Mouse (Mus musculus) embryonic stem cell, embryonic (primary cell): ENCODE results near the gene Midn.

Source experiments
- CTCF ChIA-PET, 4 experiments: fragments of 300-600 bp in 2 of 4; fragments of 350-600 bp in 2 of 4; sonication (Branson Sonifier 250); formaldehyde crosslinking; loops; one replicate each; lab custom pipeline; 2022; ENCODE audit warnings: inconsistent platforms in 2 of 4; lab: Charles Lee
- POLR2A ChIA-PET, 4 experiments: fragments of 300-600 bp in 2 of 4; fragments of 350-600 bp in 2 of 4; sonication (Branson Sonifier 250); formaldehyde crosslinking; loops; one replicate each; lab custom pipeline; 2022; ENCODE audit warnings: antibody characterized with exemption in 4 of 4, inconsistent platforms in 1 of 4; lab: Charles Lee

Midn gene

GRCm38 (mm10) chr10:80188453-80189024 is 40.5 kb downstream of the Midn start:
- ChIA-PET POLR2A (interaction anchor here in 2 of 4 experiments (0.5 to 1.4 kb wide), 4 partner anchors 9 to 22 kb away, joined by 3 to 6 read pairs (median 6); partner anchors contain the start of gene Efna2 (in 1 of the 2)), CTCF (interaction anchor here in 1 of 4 experiments (1.0 kb wide), 1 partner anchor 13 kb away, joined by 3 read pairs; no protein-coding TSS in a partner anchor)

DNA sequence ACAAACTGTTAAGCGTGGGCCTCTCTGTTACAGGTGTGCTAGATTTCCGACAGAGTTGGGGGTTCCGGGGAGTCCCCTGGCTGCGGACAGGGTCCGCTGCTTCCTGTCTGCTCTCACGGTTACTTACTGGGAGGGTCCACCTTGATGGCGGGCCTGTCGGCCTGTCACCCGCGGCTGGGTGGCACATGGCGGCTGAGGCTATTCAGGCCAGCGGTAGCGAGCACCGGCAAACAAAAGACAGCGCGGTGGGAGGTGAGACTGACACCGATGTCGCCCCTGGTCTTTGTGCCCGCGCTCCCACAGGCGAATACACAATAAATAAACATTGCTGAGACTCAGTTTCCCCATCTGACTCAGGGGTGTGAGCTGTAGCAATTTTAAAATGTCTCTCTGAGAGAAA is 41.9 kb downstream of the Midn start:
- CTCF ChIA-PET, result interaction anchor here in 3 of 4 experiments (0.6 to 1.4 kb wide), 6 partner anchors 8 to 178 kb away, joined by 3 to 10 read pairs (median 4); partner anchors contain the start of gene Mum1 (in 1 of the 3)
- POLR2A ChIA-PET, result interaction anchor here in 3 of 4 experiments (0.6 to 2.7 kb wide), 10 partner anchors 11 to 230 kb away, joined by 3 to 12 read pairs (median 3); partner anchors contain the start of genes Efna2 (in 2 of the 3), Mbd3 (in 1 of the 3) and Wdr18 (in 1 of the 3)

DNA sequence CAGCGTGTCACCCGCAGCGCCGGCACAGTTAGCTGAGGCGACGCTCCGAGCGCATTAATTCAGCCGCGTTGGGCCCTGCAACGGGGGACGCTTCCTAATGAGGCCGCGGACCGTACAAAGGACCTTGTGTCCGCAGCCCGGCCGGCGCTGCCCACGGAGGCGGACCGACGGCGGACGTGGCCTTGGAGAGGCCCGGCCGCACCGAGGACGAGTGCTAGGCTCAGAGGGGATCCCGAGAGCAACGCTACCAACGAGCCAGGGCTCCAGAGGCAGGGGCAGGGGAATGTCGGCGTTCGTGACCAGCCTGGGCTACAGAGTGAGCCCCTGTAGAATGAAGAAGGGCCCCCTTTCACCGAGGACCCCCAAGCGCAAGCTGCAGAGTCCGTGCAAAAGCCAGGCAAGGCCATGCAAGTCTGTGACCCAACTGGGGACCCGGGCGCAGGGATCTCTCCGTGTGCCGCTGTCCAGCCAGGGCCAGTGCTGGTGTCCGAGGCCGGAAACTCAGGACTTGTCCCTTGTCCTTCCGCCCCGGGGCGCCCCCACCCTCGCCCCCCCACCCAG is 42.5 kb downstream of the Midn start:
- CTCF ChIA-PET, result interaction anchor here in 2 of 4 experiments (0.6 to 1.4 kb wide), 6 partner anchors 9 to 316 kb away, joined by 3 to 7 read pairs (median 4); no protein-coding TSS in a partner anchor
- POLR2A ChIA-PET, result interaction anchor here in 3 of 4 experiments (0.6 to 2.7 kb wide), 16 partner anchors 12 to 1100 kb away, joined by 3 to 12 read pairs (median 4); partner anchors contain the start of genes Efna2 (in 1 of the 3), Mbd3 (in 1 of the 3), Rps15 (in 1 of the 3) and Wdr18 (in 1 of the 3)

GRCm38 (mm10) chr10:80193976-80194375 is 45.9 kb downstream of the Midn start:
- ChIA-PET CTCF (interaction anchor here in 2 of 4 experiments (0.6 to 1.2 kb wide), 3 partner anchors 19 to 553 kb away, joined by 3 to 8 read pairs (median 7); partner anchors contain the start of gene Mum1 (in 1 of the 2)), POLR2A (interaction anchor here in 3 of 4 experiments (1.1 to 2.3 kb wide), 8 partner anchors 12 to 98 kb away, joined by 3 to 9 read pairs (median 6); partner anchors contain the start of genes Ndufs7 (in 1 of the 3) and Rps15 (in 1 of the 3))

DNA sequence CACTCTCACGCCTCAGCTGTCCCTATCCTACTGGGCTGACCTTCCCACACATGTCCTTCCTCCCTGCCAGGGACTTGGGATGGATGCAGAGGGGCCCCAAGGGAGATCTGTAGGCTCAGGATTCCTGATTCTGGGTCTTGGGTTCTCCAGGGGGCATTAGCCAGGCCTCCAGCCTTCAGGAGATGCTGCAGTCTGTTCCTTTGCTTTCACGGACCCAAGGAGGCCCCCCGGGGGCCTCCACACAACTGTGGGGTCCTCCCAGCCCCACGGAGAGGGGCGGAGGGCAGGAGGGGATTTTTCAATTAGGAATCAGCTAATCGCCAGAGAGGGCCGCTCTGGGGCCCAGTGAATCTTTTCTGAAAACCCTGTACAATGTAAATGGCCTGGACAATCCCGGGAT is 46.4 kb downstream of the Midn start:
- ChIA-PET CTCF (interaction anchor here in 1 of 4 experiments (0.7 kb wide), 1 partner anchor 66 kb away, joined by 3 read pairs; no protein-coding TSS in a partner anchor), POLR2A (interaction anchor here in 1 of 4 experiments (0.8 to 2.3 kb wide), 3 partner anchors 10 to 27 kb away, joined by 3 to 8 read pairs (median 6); no protein-coding TSS in a partner anchor)

DNA sequence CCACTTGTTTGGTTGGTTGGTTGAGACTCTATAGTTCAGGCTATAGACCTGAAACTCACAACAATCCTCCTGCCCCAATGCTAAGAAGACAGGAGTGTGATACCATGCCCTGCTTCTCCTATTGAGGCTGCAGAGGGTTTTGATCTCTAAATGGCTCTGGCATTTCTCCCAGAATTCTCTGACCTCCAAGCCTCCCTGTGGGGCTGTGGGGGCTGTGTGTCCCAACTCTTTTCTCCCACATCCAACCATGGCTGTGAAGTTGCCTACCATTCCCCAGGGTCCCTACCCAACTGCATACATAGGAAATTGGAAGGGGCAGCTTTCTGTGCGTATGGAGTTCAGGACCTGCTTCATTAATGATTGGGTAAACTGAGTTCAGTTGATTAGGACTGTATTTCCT is 48.1 kb downstream of the Midn start:
- POLR2A ChIA-PET, result interaction anchor here in 2 of 4 experiments (1.1 to 1.4 kb wide), 4 partner anchors 12 to 96 kb away, joined by 3 to 5 read pairs (median 4); partner anchors contain the start of gene Rps15 (in 1 of the 2)
- CTCF ChIA-PET, result interaction anchor here in 1 of 4 experiments (0.6 kb wide), 1 partner anchor 210 kb away, joined by 3 read pairs; no protein-coding TSS in a partner anchor

DNA sequence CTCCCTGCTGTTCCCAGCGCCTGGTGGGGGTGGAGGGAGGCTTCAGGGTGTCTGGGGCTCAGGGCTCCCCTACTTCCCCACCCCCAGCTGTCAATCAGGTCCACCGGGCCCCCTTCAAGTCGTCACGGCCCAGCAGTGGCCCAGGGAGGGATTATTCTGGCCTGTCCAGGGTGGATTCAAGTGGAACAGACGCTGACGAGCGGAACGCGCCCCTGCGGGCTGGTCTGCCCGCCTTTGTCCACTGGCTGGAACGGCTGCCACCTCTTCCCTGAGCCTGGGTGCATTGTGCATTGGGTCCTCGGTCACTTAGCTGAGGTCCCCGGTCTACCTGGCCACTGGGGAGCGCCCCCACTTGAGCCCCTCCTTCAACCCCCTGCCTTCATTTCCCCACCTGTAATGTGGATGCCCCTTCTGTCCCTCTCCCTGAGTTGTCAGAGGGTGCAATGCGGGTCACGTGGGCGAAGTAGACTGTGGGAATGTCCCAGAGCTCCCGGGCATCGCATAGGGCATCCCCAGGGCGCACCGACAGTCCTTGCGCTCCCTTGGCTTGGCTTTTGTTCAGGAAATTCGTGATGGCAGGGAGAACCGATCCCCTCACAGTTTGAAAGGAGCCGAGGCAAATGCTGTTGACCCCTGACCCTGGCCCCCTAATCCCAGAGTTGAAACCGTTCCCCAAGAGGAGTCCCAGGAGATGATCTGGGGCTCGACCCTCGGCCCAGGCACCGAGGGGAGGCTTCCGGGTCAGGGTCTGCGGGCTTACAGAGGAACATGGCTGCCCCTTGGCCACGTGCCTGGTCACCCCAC is 48.9 kb downstream of the Midn start:
- ChIA-PET CTCF (interaction anchor here in 1 of 4 experiments (0.5 to 0.6 kb wide), 2 partner anchors 48 to 409 kb away, joined by 3 to 19 read pairs; no protein-coding TSS in a partner anchor), POLR2A (interaction anchor here in 3 of 4 experiments (0.6 to 1.4 kb wide), 6 partner anchors 11 to 506 kb away, joined by 3 to 5 read pairs (median 4); partner anchors contain the start of gene Rps15 (in 1 of the 3))

- CTCF ChIA-PET, result interaction anchor here (0.5 to 3.2 kb wide), 33 partner anchors 9 to 320 kb away, joined by 3 to 16 read pairs (median 4); partner anchors contain the start of genes Mum1 (in 3 of the 4), Gamt (in 1 of the 4), Ndufs7 (in 1 of the 4) and Pcsk4 (in 1 of the 4)
- POLR2A ChIA-PET, result interaction anchor here (0.6 to 3.3 kb wide), 18 partner anchors 8 to 93 kb away, joined by 3 to 16 read pairs (median 4); partner anchors contain the start of genes Mum1 (in 3 of the 4), 1600002K03Rik (in 2 of the 4), Rps15 (in 2 of the 4) and Efna2 (in 1 of the 4)
These were observed 51.5 kb downstream of the Midn start for GRCm38 (mm10) chr10:80199440-80200008.

DNA sequence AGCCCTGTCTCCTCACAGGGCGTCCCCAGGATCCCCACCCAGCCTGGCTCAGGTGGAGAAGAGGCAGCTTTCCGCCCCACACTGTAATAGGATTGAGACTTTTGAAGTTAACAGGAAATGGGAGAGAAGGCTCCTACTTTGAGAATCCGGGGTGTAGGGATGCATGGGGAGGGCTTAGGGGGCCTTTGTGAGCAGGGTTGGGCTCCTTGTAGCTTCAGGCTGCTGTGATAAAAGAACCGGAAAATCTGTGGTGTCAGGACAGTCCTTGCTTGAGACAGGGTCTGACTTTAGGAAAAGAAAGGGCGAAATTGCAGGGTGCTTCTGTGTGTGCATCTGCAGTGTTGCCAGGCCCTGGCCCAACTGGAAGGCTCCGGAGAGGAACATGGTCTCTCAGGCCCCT is 52.4 kb downstream of the Midn start:
- POLR2A ChIA-PET, result interaction anchor here in 3 of 4 experiments (0.6 to 3.3 kb wide), 14 partner anchors 14 to 92 kb away, joined by 3 to 16 read pairs (median 3); partner anchors contain the start of genes Mum1 (in 2 of the 3), Efna2 (in 1 of the 3) and Rps15 (in 1 of the 3)
- CTCF ChIA-PET, result interaction anchor here in 3 of 4 experiments (0.6 to 3.2 kb wide), 15 partner anchors 8 to 175 kb away, joined by 3 to 16 read pairs (median 6); partner anchors contain the start of genes Gamt (in 1 of the 3), Mum1 (in 1 of the 3) and Rps15 (in 1 of the 3)

DNA sequence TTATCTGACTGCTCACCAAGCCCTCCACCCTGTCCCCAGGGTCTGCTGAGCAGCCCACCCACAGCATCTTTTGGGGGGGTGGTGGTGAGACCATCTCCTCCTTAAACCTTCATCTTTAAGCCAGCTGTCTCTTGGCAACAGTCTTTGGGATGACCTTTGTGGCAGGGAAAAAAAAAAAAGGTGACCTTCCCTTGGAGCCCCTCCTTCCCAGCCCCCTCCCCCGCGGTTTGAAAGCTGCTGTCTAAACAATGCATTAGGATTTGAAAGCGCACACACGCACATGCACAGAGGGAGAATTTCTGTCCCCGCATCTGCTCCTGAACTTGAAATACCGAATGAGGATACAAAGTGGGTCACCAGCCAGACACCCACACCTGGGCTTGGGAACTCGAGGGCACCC is 56.0 kb downstream of the Midn start:
- ChIA-PET POLR2A (interaction anchor here (0.6 to 1.6 kb wide), 12 partner anchors 9 to 139 kb away, joined by 3 to 10 read pairs (median 4); partner anchors contain the start of genes Mum1 (in 3 of the 4) and Rps15 (in 1 of the 4)), CTCF (interaction anchor here (0.6 to 2.0 kb wide), 12 partner anchors 11 to 870 kb away, joined by 3 to 7 read pairs (median 4); partner anchors contain the start of gene Mum1 (in 1 of the 4))

DNA sequence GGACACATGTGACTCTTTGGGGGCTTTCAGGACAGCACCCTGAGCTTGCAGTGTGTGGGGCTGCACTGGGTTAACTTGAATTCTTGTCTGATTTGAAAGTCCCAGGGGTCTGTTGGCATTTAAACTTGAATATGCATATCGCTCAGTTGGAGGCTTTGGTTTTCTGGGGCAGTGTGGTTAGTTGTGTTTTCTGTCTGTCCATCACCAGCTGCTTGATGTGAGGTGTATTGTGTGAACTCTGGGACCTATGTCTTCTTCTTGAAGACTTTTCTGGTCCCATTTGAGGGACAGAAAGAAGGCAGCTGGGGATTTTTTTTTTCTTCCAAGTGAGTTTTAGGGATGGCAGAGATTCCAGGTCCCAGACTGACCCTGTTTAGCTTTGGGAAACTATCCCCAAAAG is 59.1 kb downstream of the Midn start:
- ChIA-PET CTCF (interaction anchor here in 3 of 4 experiments (0.6 to 2.1 kb wide), 6 partner anchors 8 to 50 kb away, joined by 3 to 13 read pairs (median 4); partner anchors contain the start of gene Mum1 (in 2 of the 3)), POLR2A (interaction anchor here (0.6 to 3.9 kb wide), 13 partner anchors 12 to 122 kb away, joined by 3 to 15 read pairs (median 4); partner anchors contain the start of genes Pcsk4 (in 1 of the 4), Reep6 (in 1 of the 4) and Rps15 (in 1 of the 4))

DNA sequence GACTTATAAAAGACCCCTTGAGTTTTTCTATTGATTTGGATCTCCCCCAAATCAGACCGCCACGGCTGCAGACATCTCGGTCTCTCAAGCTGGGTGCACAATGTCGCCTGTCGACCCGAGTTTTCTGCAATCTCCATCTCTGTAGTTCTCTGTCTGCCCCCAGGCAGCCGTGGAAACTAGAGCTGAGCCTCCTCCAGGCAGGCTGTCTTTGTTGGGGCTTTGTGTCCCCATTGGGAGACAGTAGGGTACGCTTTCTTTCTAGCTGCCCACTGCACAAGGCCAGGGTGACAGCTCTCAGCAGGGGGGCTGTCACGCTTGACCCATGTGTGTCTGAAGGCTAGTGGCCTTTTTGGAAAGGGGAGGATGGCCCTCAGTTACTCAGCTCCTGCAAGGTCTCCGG is 59.6 kb downstream of the Midn start:
- ChIA-PET POLR2A (interaction anchor here (0.6 to 3.9 kb wide), 20 partner anchors 8 to 264 kb away, joined by 3 to 15 read pairs (median 4); partner anchors contain the start of genes 1600002K03Rik (in 1 of the 4), Efna2 (in 1 of the 4), Mum1 (in 1 of the 4) and Pcsk4 (in 1 of the 4)), CTCF (interaction anchor here in 3 of 4 experiments (0.6 to 2.1 kb wide), 7 partner anchors 8 to 1395 kb away, joined by 3 to 13 read pairs (median 5); partner anchors contain the start of gene Mum1 (in 1 of the 3))
